Mouse (Mus musculus): ENCODE measurements around the gene Clec2l.

DNA sequence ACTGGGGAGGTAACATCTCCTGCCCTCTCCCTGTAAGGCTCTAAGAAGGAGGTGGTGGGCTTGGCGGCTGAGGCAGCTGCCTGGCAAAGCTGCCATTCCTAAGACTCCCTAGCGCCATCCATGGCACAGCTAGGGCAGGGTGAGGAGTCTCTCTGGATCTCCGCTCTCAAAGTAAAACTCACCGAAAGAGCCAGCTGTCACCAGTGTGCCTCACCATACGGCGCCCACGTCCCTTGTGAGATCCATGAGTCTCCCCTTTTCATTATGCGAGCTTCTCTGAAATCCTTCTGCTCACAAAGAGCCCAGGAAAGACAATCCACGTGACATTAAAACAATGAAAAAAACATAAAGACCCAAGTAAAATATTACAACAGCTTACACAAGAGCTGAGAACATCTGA lies 33.7 kb downstream of the Clec2l start:
- no peak for TF ChIP-seq CTCF (IDR thresholded peaks at IDR 0.05)
- TF ChIP-seq POLR2A (IDR thresholded peaks at IDR 0.05; ENCODE audit: insufficient read depth, low read depth, low read length): no peak
